Mouse (Mus musculus): Measurements from ENCODE around the gene Lypla2.

GRCm38 (mm10) chr4:135951505-135951904 lies 20.9 kb downstream of the Lypla2 start:
- TF ChIP-seq CTCF (IDR thresholded peaks at IDR 0.05; ENCODE audit: control insufficient read depth, insufficient read depth, low read length), result no peak
- TF ChIP-seq POLR2A (IDR thresholded peaks at IDR 0.05; ENCODE audit: borderline replicate concordance, control insufficient read depth, low read depth, low read length), result no peak

Measured in bone marrow, adult 2 months (tissue).